Mouse (Mus musculus) ovary, adult 18-20 months (tissue): ENCODE data around the gene Fam83d.

Experiments
- DNase-seq: peaks from one replicate; pipeline ENCODE4 v3.0.0; 2022; ENCODE audit warnings: low spot score, mixed read lengths

Fam83d gene

DNA sequence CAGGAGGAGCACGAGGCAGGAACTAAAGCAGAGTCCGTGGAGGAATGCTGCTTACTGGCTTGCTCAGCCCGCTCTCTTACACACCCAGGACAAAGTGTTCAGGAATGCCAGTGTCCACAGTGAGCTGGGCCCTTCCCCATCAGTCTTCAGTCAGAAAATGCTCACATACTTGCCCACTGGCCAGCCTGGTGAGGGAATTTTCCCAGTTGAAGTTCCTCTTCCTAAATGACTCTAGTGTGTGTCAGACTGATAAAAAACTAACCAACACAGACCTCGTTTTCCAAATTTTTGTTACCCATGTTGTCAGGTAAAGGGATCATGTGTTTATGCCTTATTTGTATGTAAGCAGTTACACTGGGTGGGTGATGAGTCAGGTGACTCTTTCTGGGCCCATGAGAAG, 48.3 kb downstream of the Fam83d start:
- DNase-seq, result no peak

DNA sequence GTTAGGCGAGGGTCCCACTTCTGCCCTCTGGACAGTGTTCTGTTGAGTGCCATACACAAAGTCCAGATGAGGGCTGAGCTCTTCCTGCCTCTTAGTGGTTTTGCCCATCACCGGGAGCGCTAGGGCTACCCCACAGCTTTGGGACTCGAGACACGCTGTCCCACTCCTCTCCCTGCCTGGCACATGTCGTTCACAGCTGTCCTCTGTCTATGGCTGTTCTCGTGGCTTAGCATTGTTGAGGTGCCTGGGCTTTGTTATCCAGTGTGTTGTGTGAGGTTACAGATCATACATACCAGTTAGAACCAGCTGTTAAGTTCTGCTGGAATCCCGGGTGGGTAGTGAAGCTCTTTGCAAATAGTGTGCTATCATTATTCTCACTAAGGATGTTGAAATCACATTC, 49.8 kb downstream of the Fam83d start:
- no peak for DNase-seq

DNA sequence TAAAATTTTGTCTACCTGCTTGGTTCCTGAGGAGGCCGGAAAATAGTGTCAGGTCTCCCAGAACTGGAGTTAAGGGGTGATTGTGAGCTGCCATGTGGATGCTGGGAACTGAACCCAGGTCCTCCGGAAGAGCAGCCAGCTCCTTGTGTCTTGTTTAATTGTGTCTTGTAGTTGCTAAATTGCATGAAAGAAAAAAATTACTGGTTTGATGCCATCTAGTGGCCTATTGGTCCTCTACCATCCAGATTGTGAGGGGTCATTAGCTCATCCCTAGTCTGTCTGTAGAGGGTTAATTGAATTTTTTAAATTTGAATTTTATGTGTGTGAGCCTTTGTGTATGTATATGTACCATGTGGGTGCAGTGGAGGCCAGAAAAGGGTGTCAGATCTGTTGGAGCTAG, 60.2 kb downstream of the Fam83d start:
- DNase-seq, result no peak

DNA sequence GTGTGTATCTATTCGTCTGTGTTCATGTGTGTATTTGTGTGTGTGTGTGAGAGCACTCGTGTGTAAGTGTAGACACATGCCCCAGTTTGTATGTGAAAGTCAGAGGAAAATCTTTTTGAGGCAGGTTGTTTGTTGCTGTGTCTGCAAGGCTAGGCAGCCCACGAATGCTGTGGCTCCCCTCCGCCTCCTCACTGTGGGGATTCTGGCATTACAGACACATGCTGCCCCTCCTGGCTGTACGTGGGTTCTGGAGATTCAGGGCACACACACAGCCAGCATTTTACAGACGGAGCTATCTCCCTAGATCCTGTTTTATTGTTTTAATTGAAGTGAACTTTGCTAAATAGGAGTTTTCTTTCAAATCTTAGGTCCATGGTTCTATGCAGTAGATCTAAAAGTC, 61.9 kb downstream of the Fam83d start:
- DNase-seq, result no peak

DNA sequence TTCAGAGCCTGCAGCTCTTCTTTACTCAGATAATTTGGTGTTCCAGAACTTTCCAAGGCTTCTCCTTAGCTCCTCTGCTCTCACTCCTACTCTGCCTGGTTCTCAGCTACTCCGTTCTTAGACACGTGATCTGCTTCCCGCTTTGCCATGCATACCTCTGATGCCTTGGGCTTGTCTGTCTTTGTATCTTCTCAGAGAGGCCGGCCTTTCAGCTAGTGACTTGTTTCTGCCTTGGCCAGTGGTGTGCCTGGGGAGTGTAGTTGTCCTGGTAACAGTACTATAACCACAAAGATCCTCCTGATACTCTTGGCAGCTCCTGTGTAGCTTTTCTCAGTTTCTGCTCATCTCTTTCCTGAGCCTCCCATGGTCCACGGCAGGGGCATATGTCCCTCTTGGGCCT, 65.3 kb downstream of the Fam83d start:
- DNase-seq, result no peak

DNA sequence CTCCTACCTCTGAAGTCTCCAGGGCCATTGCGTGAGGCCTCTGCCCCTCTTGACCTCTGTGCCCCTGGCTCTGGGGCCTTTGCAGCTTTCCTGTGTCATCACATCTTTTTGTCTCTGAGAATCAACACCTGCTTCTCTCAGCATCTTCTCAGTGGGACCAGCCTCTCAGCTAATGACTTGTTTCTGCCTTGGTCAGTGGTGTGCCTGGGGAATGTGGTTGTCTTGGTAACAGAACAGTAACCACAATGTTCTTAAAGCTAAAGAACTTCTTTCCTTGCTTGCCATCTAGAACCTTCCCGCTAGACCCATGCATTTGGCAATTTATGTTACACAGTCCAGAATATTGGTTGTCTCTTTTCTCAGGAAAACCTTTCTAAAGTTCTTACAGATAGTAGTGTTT, 65.8 kb downstream of the Fam83d start:
- no peak for DNase-seq
